Mouse (Mus musculus): ENCODE data around the gene Fuca1. TPM values are rescaled to one million over a fixed set of nuclear protein-coding genes. Genes with fewer than 3 reads are reported as not detected.

Gene Fuca1
- total and polyA plus RNA-seq, 3 experiments = 26.8 to 48.6 TPM; not detected in 1

DNA sequence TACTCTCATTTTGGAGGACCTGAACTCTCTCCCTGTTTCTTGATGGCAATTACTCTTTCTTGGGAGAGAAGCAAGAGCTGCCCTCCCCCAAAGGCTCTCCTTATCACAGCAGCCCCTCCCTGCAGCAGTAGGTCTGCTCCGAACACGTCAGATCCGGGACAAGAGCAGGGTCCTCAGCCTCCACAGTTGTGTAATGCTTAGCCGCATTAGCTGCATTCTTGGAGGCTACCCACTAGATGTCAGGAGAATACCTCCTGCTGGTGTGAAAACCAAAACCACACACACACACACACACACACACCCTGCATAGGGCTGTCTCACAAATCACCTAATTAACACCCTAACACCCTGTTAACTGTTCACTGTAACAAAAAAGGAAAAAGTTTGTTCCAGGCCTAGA is 27.7 kb upstream of the Fuca1 start:
- H3K9me3 ChIP-seq (replicated peaks; ENCODE audit: insufficient read depth, low read length) = no peaks in the 10 kb centered on the region
- TF ChIP-seq MAZ (IDR thresholded peaks at IDR 0.05; ENCODE audit: low read depth, low read length) (peak; percentile 87), SMC3 (IDR thresholded peaks at IDR 0.05; ENCODE audit: low read depth, low read length) (peak; percentile 55), CTCF (IDR thresholded peaks at IDR 0.05 in 2 of 3, conservative IDR thresholded peaks at IDR 0.05 in 1 of 3; ENCODE audit: control insufficient read depth in 1 of 3, insufficient read depth in 1 of 3, low read depth in 2 of 3, low read length in 3 of 3, poor library complexity in 1 of 3, severe bottlenecking in 1 of 3) (peak; percentile 13 to 64 (median 35); a peak in 3 of 6 replicates), GATA1 (IDR thresholded peaks at IDR 0.05; ENCODE audit: low read depth, low read length) (0 out of 2 replicates have a peak, but pooled peaks have one; percentile 30), SIN3A (IDR thresholded peaks at IDR 0.05; ENCODE audit: low read length) (peak; percentile 26; the same call in 1 of the 2 replicates), HCFC1 (IDR thresholded peaks at IDR 0.05; ENCODE audit: low read depth, low read length) (no peak), NRF1 (IDR thresholded peaks at IDR 0.05; ENCODE audit: insufficient read depth, low read depth, low read length, poor library complexity, severe bottlenecking) (no peak), UBTF (IDR thresholded peaks at IDR 0.05; ENCODE audit: borderline replicate concordance, insufficient read depth, low read depth, low read length) (no peak), RAD21 (IDR thresholded peaks at IDR 0.05; ENCODE audit: low read depth, low read length) (peak; percentile 60), CHD2 (IDR thresholded peaks at IDR 0.05; ENCODE audit: low read length) (no peak), MXI1 (IDR thresholded peaks at IDR 0.05; ENCODE audit: low read depth, low read length) (no peak), KAT2A (conservative IDR thresholded peaks at IDR 0.05; ENCODE audit: low read depth, low read length) (no peak), TAL1 (IDR thresholded peaks at IDR 0.05; ENCODE audit: low read length) (no peak), TCF12 (IDR thresholded peaks at IDR 0.05; ENCODE audit: low read depth, low read length) (peak; percentile 12; the same call in 1 of the 2 replicates), RCOR1 (IDR thresholded peaks at IDR 0.05; ENCODE audit: low read depth, low read length) (0 out of 2 replicates have a peak, but pooled peaks have one; percentile 23), MYB (IDR thresholded peaks at IDR 0.05; ENCODE audit: low read depth, low read length) (no peak), ZC3H11A (IDR thresholded peaks at IDR 0.05; ENCODE audit: low read depth, low read length) (peak; percentile 63), MYC (IDR thresholded peaks at IDR 0.05; ENCODE audit: low read depth, low read length) (no peak), MAFK (IDR thresholded peaks at IDR 0.05; ENCODE audit: borderline replicate concordance, low read depth, low read length) (no peak), ETS1 (IDR thresholded peaks at IDR 0.05; ENCODE audit: low read depth, low read length) (peak; percentile 46; the same call in 1 of the 2 replicates)
- H3K79me2 ChIP-seq (ENCODE audit: control insufficient read depth, insufficient read depth, low read length, poor library complexity) = peaks cover 5% of the 10 kb centered on the region
- no peaks in the 10 kb centered on the region for H3K27me3 ChIP-seq (ENCODE audit: control insufficient read depth in 1 of 2, insufficient read depth in 2 of 2, low read length in 2 of 2)
- peak overlapping the region; percentile 11; the same call in 1 of the 2 replicates for H3K27ac ChIP-seq (ENCODE audit: control insufficient read depth, low read depth, low read length)
- peaks cover 20 to 58% of the 10 kb centered on the region in 2 experiments for H3K4me1 ChIP-seq (ENCODE audit: control insufficient read depth in 1 of 2, insufficient read depth in 2 of 2, low read length in 2 of 2)
- DNase-seq (ENCODE audit: low read depth, low spot score) = peak; percentile 70
- peak overlapping the region; percentile 17; the same call in 1 of the 2 replicates for H3K9ac ChIP-seq (ENCODE audit: control insufficient read depth, low read depth, low read length, poor library complexity, severe bottlenecking)
- no peak overlapping the region for H3K4me3 ChIP-seq (ENCODE audit: control insufficient read depth in 1 of 2, insufficient read depth in 1 of 2, low read depth in 2 of 2, low read length in 2 of 2)
- H3K36me3 ChIP-seq (ENCODE audit: control insufficient read depth in 1 of 2, insufficient read depth in 2 of 2, low read length in 2 of 2) = peaks cover 0 to 38% of the 10 kb centered on the region in 2 experiments; a peak in 2 of 4 replicates

DNA sequence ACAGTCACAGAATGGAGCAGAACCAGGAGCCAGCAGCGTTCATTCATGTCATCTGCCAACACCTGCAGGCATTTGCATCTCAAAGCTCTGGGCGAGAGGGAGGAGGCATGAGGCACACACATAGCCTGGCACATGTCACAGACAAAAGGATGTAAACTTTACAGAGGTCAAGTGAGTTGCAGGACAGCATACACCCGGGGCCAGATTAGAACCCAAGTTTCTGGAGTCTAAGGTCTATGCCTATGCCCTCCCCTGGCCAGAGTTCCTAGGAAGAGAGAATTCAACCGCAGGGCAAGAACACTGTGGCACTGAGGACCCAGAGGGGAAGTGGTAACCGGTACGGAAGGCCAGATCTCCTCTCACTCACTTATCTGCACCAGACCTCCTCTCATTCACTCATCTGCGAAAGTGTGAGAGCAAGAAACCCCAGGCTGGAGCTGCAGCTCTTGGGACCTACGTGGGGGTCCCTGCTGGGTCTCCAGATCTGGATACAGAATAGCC is 25.4 kb upstream of the Fuca1 start, which contains the start of gene Cnr2:
TSS of gene Cnr2 (plus strand) at position 324 of the 501 bp plus-strand sequence.
- Histone ChIP-seq H3K9me3 (replicated peaks; ENCODE audit: insufficient read depth, low read length) (no peaks in the 10 kb centered on the region), H3K4me1 (ENCODE audit: control insufficient read depth in 1 of 2, insufficient read depth in 2 of 2, low read length in 2 of 2) (peaks cover 19 to 51% of the 10 kb centered on the region in 2 experiments), H3K79me2 (ENCODE audit: control insufficient read depth, insufficient read depth, low read length, poor library complexity) (peaks cover 5% of the 10 kb centered on the region), H3K27ac (ENCODE audit: control insufficient read depth, low read depth, low read length) (peak within 1 kb of the TSS; percentile 91), H3K9ac (ENCODE audit: control insufficient read depth, low read depth, low read length, poor library complexity, severe bottlenecking) (peak within 1 kb of the TSS; percentile 75), H3K4me3 (ENCODE audit: control insufficient read depth in 1 of 2, insufficient read depth in 1 of 2, low read depth in 2 of 2, low read length in 2 of 2) (peak within 1 kb of the TSS; percentile 45 to 87), H3K36me3 (ENCODE audit: control insufficient read depth in 1 of 2, insufficient read depth in 2 of 2, low read length in 2 of 2) (peaks cover 0 to 36% of the 10 kb centered on the region in 2 experiments; a peak in 2 of 4 replicates), H3K27me3 (ENCODE audit: control insufficient read depth in 1 of 2, insufficient read depth in 2 of 2, low read length in 2 of 2) (no peaks in the 10 kb centered on the region)
- DNase-seq (ENCODE audit: low read depth, low spot score) = peak; percentile 85
- peak; percentile 61 for TF ChIP-seq MAX (IDR thresholded peaks at IDR 0.05; ENCODE audit: low read length)
- peak; percentile 29; the same call in 1 of the 2 replicates for TF ChIP-seq BHLHE40 (IDR thresholded peaks at IDR 0.05; ENCODE audit: borderline replicate concordance, low read depth, low read length)
- TF ChIP-seq MXI1 (IDR thresholded peaks at IDR 0.05; ENCODE audit: low read depth, low read length) = no peak; the same call in 1 of the 2 replicates
- TF ChIP-seq ZKSCAN1 (IDR thresholded peaks at IDR 0.05; ENCODE audit: low read depth, low read length) = no peak
- TF ChIP-seq MAZ (IDR thresholded peaks at IDR 0.05; ENCODE audit: low read depth, low read length) = peak; percentile 76
- no peak for TF ChIP-seq UBTF (IDR thresholded peaks at IDR 0.05; ENCODE audit: borderline replicate concordance, insufficient read depth, low read depth, low read length)
- TF ChIP-seq NRF1 (IDR thresholded peaks at IDR 0.05; ENCODE audit: insufficient read depth, low read depth, low read length, poor library complexity, severe bottlenecking) = no peak
- TF ChIP-seq MAFK (IDR thresholded peaks at IDR 0.05; ENCODE audit: borderline replicate concordance, low read depth, low read length) = no peak
- peak; percentile 85 for TF ChIP-seq TBP (IDR thresholded peaks at IDR 0.05; ENCODE audit: low read depth, low read length)
- TF ChIP-seq GABPA (IDR thresholded peaks at IDR 0.05; ENCODE audit: low read depth, low read length) = no peak
- TF ChIP-seq KAT2A (conservative IDR thresholded peaks at IDR 0.05; ENCODE audit: low read depth, low read length) = no peak
- peak; percentile 83 for TF ChIP-seq TCF12 (IDR thresholded peaks at IDR 0.05; ENCODE audit: low read depth, low read length)
- TF ChIP-seq MEF2A (IDR thresholded peaks at IDR 0.05; ENCODE audit: extremely low read depth, insufficient replicate concordance, low read depth, low read length, poor library complexity, severe bottlenecking) = no peak
- TF ChIP-seq ELF1 (IDR thresholded peaks at IDR 0.05; ENCODE audit: low read depth, low read length) = peak; percentile 64; the same call in 1 of the 2 replicates
- no peak for TF ChIP-seq CTCF (IDR thresholded peaks at IDR 0.05 in 2 of 3, conservative IDR thresholded peaks at IDR 0.05 in 1 of 3; ENCODE audit: control insufficient read depth in 1 of 3, insufficient read depth in 1 of 3, low read depth in 2 of 3, low read length in 3 of 3, poor library complexity in 1 of 3, severe bottlenecking in 1 of 3)
- peak; percentile 76 for TF ChIP-seq TAL1 (IDR thresholded peaks at IDR 0.05; ENCODE audit: low read length)
- peak; percentile 80 for TF ChIP-seq SIN3A (IDR thresholded peaks at IDR 0.05; ENCODE audit: low read length)
- TF ChIP-seq RAD21 (IDR thresholded peaks at IDR 0.05; ENCODE audit: low read depth, low read length) = no peak
